Mouse (Mus musculus) kidney, postnatal 10 days (tissue): Measurements from ENCODE around the gene Olfr1283.
"Not testable (repeated sequence)": the region's sequence is repeated elsewhere in the genome, so short reads cannot be mapped to it uniquely, and the experiment has no call there.

Experiments used
- DNase-seq: peaks from one replicate; pipeline ENCODE4 v3.0.0; 2021; ENCODE audit warnings: mixed read lengths

Gene Olfr1283

DNA sequence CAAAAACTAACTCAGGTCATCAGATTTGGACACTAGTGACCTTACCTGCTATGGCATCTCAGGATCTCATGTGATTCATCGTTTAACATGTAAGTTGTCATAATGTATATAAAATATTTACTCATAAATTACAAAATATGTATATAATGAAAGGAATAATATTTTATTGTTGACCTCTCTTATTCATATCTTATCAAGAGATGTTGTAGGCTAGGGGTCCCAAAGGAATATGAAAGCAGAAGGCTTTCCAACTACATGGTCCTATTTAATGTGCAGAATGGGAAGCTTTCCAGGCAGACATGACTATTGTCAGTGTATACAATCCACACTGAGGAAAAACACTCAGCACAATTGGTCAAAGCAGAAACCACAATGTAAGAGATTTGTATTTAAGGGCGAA, at the start of gene Olfr1283:
Olfr1283 (plus strand) TSS at position 301 of the 400 bp plus-strand sequence.
- no peak for DNase-seq

DNA sequence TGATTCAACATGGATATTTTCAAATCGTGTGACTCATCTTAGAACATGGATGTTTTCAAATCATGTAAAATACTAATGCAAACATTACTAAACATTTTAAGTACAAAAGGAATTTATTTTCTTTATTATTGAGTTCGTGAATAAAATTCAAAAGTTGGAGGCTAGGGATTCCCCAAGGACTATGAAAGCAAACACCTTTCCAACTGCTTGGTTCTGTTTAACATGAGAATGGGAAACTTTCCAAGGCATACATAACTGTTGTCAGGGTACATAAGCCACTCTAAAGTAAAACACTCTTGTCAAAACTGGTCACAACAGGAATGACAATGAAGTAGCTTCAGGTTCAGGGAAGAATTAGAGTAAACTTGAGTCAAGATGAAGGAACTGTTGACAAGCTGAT, 40.4 kb upstream of the Olfr1283 start, which contains the start of gene Olfr1281:
Olfr1281 (plus strand) TSS at position 301 of the 400 bp plus-strand sequence.
- DNase-seq = no peak

DNA sequence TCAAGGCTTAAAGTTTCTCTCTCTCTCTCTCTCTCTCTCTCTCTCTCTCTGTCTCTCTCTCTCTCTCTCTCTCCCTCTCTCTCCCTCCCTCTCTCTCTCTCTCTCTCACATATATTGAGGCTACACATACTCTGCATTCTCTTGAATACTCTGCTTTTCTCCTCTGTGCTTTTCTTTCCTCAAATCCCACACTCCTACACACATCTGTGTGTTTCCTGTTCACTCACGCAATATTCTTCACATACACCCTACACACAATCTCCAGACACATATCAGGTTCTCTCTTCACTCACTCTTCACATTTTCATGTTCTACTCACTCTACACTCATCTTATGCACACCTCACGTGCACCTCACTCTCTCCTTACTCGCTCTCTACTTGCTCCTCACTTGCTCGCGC, 32.9 kb upstream of the Olfr1283 start:
- DNase-seq = not testable (repeated sequence)

DNA sequence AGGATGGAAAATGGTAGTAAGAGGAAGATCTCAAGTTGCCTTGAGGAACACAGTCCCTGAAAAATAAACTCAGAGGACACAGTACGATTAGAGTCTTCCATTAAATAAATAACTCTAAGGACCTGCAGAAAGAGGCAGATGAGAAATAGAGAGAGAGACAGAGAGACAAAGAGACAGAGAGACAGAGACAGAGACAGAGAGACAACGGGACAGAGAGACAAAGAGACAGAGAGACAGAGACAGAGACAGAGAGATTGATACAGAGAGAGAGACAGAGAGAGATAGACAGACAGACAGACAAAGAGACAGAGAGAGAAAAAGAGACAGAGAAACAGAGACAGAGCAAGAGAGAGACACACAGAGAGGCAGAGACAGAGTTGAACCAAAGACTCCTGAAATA, 30.6 kb upstream of the Olfr1283 start, which contains the start of gene Olfr1282:
Olfr1282 (minus strand) TSS at position 101 of the 400 bp plus-strand sequence.
- DNase-seq = no peak

- DNase-seq = no peak
These were observed 8.6 kb downstream of the Olfr1283 start, which contains the start of gene Olfr1284 for GRCm38 (mm10) chr2:111375222-111375621. Olfr1284 (plus strand) TSS chr2:111375522.
